Mouse (Mus musculus) duodenum, adult 2 months (tissue): ENCODE measurements around the gene Kirrel2. TPM values are rescaled to one million over a fixed set of nuclear protein-coding genes. Genes with fewer than 3 reads are reported as not detected.

Experiments
- polyA plus RNA-seq: library from polyadenylated mRNA; depleted of rRNA; stranded (reverse); fragments of >200 nt; gene quantifications from 2 replicates; pipeline ENCODE4 v1.2.3, GENCODE M21; 2012; ENCODE audit warnings: low replicate concordance; rRNA removed

Gene Kirrel2
- 0.39 TPM in 1 of 2 replicates, not detected in the other for polyA plus RNA-seq

GRCm38 (mm10) chr7:30457629-30458330, at the start of gene Kirrel2, which contains the start of gene Nphs1:
Gene Kirrel2 (minus strand): TSS chr7:30457690.
Gene Nphs1 (plus strand): TSS chr7:30458315.

GRCm38 (mm10) chr7:30493401-30493931, 36.0 kb upstream of the Kirrel2 start, which contains the start of gene Prodh2:
Gene Prodh2 (plus strand): TSS chr7:30493622.

DNA sequence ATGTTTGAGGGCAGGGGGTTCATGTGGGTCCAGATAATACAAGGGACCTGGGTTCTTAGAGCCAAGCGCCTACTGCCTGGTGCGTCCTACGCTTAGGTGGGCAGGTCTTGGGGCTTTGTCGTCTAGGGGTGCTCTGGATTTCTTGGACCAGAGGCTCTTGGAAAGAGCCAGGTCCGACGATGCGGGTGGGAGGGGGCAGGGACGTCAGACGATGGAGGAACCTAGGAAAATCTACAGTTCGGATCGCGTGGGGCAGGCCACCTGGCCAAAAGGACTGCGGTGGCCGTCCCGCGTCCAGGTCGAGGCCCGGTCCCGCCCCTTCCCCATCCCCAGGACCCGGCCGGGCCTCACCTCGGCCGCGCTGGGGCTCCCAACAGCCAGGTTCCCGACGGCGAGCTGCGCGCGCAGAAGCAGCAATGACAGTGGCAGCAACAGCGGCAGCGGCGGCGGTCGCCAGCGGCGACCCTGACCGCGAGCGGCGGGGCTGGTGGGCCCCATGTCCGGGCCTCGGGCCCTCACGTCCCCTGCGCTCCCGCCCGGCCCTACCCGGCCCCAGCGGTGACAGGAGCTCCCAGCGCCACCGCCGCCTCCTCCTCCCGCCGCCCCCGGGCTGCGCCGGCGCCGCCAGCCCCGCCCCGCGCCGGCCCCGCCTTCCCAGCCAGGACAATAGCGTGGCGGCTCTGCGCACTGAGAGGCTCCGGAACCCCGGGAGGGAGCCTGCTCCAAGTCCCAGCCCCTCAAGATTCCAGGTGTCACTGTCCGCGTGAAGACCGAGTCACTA, 12.3 kb downstream of the Kirrel2 start, which contains the start of gene Aplp1:
Gene Aplp1 (minus strand): TSS at position 565 of the 781 bp plus-strand sequence.

GRCm38 (mm10) chr7:30421175-30421889, 36.2 kb downstream of the Kirrel2 start, which contains the start of gene Nfkbid:
Gene Nfkbid (plus strand): TSS chr7:30421732.

GRCm38 (mm10) chr7:30419561-30420499, 37.7 kb downstream of the Kirrel2 start, which contains the start of gene Hcst:
Gene Hcst (minus strand): TSS chr7:30419854.

DNA sequence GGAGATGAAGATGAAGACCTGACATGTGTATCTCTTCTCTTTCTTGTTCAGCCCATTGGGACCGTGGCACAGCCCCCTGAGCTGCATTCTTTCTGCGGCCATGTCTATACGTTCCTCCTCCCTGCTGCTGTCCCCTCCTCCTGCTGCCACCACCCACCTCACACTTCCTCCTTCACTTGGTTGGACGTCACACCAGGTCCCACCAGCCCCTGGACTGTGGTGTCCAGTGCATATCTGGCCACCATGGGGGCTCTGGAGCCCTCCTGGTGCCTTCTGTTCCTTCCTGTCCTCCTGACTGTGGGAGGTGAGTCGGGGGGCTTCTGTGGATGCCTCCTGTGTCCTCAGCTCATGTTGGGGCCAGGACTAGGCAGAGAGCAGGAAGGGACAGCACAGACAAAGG, 43.9 kb downstream of the Kirrel2 start, which contains the start of gene Tyrobp:
Gene Tyrobp (plus strand): TSS at position 165 of the 400 bp plus-strand sequence.

Other genes with a start within 250 kb of the Kirrel2 start
- gene Polr2i, start 225.7 kb downstream of the Kirrel2 start, polyA plus RNA-seq, result 76.0 and 78.7 TPM in 2 replicates
- 23.6 and 33.8 TPM in 2 replicates for gene Tbcb, start 225.4 kb downstream of the Kirrel2 start, polyA plus RNA-seq
- not detected in 2 replicates for gene Ovol3, start 222.0 kb downstream of the Kirrel2 start, polyA plus RNA-seq
- gene Thap8, start 177.6 kb downstream of the Kirrel2 start, polyA plus RNA-seq, result 0.14 TPM in 1 of 2 replicates, not detected in the other
- gene Wdr62, start 177.3 kb downstream of the Kirrel2 start, polyA plus RNA-seq, result 13.0 and 14.3 TPM in 2 replicates
- 3.8 and 4.8 TPM in 2 replicates for gene Clip3, start 166.0 kb downstream of the Kirrel2 start, polyA plus RNA-seq
- gene Alkbh6, start 149.0 kb downstream of the Kirrel2 start, polyA plus RNA-seq, result 154 and 160 TPM in 2 replicates
- gene Syne4, start 142.9 kb downstream of the Kirrel2 start, polyA plus RNA-seq, result 9.8 and 29.1 TPM in 2 replicates
- gene E130208F15Rik, start 135.9 kb downstream of the Kirrel2 start, polyA plus RNA-seq, result 1.2 and 2.4 TPM in 2 replicates
- 32.9 and 60.3 TPM in 2 replicates for gene Sdhaf1, start 133.8 kb downstream of the Kirrel2 start, polyA plus RNA-seq
- gene Lrfn3, start 94.9 kb downstream of the Kirrel2 start, polyA plus RNA-seq, result 27.9 and 30.8 TPM in 2 replicates
- gene Tyrobp, start 43.9 kb downstream of the Kirrel2 start, polyA plus RNA-seq, result 49.1 and 124 TPM in 2 replicates
- 11.5 and 53.7 TPM in 2 replicates for gene Hcst, start 37.8 kb downstream of the Kirrel2 start, polyA plus RNA-seq
- gene Nfkbid, start 36.0 kb downstream of the Kirrel2 start, polyA plus RNA-seq, result 5.3 and 8.6 TPM in 2 replicates
- gene Aplp1, start 12.2 kb downstream of the Kirrel2 start, polyA plus RNA-seq, result 24.5 and 168 TPM in 2 replicates
- gene Nphs1, start 625 bp upstream of the Kirrel2 start, polyA plus RNA-seq, result 2.5 TPM in 1 of 2 replicates, not detected in the other
- 2.3 and 37.6 TPM in 2 replicates for gene Prodh2, start 35.9 kb upstream of the Kirrel2 start, polyA plus RNA-seq
- 10.8 and 15.1 TPM in 2 replicates for gene Arhgap33, start 77.4 kb upstream of the Kirrel2 start, polyA plus RNA-seq
- 56.3 and 114 TPM in 2 replicates for gene Hspb6, start 94.5 kb upstream of the Kirrel2 start, polyA plus RNA-seq
- 3.6 and 5.5 TPM in 2 replicates for gene Proser3, start 94.6 kb upstream of the Kirrel2 start, polyA plus RNA-seq
- 28.6 and 40.9 TPM in 2 replicates for gene Lin37, start 102.1 kb upstream of the Kirrel2 start, polyA plus RNA-seq
- gene U2af1l4, start 105.6 kb upstream of the Kirrel2 start, polyA plus RNA-seq, result 56.6 and 64.2 TPM in 2 replicates
- gene Gm49396, start 105.7 kb upstream of the Kirrel2 start, polyA plus RNA-seq, result 0.55 and 1.2 TPM in 2 replicates
- gene Psenen, start 105.9 kb upstream of the Kirrel2 start, polyA plus RNA-seq, result 105 and 155 TPM in 2 replicates
- 12.6 and 14.4 TPM in 2 replicates for gene Igflr1, start 107.7 kb upstream of the Kirrel2 start, polyA plus RNA-seq
- 31.9 and 38.5 TPM in 2 replicates for gene Kmt2b, start 131.0 kb upstream of the Kirrel2 start, polyA plus RNA-seq
- gene Zbtb32, start 141.2 kb upstream of the Kirrel2 start, polyA plus RNA-seq, result 2.3 and 3.2 TPM in 2 replicates
- gene Upk1a, start 155.2 kb upstream of the Kirrel2 start, polyA plus RNA-seq, result 1.1 and 3.8 TPM in 2 replicates
- 382 and 584 TPM in 2 replicates for gene Cox6b1, start 168.5 kb upstream of the Kirrel2 start, polyA plus RNA-seq
- not detected in 2 replicates for gene Etv2, start 178.2 kb upstream of the Kirrel2 start, polyA plus RNA-seq
- gene Rbm42, start 192.6 kb upstream of the Kirrel2 start, polyA plus RNA-seq, result 73.7 and 104 TPM in 2 replicates
- gene Haus5, start 207.3 kb upstream of the Kirrel2 start, polyA plus RNA-seq, result 4.7 and 7.0 TPM in 2 replicates
- not detected in 2 replicates for gene Pmis2, start 213.9 kb upstream of the Kirrel2 start, polyA plus RNA-seq
- gene 2200002J24Rik, start 241.2 kb upstream of the Kirrel2 start, polyA plus RNA-seq, result 10.2 and 19.1 TPM in 2 replicates